Mouse (Mus musculus) fibroblast of lung, adult 2 months (primary cell): ENCODE measurements at regions not wholly inside any gene's neighbourhood (a gene's known extent, or its start where the extent isn't known, plus 50 kb on each side); places are given as distances from the start of the nearest gene placed in this dataset.
"Not testable (repeated sequence)": the region's sequence is repeated elsewhere in the genome, so short reads cannot be mapped to it uniquely, and the experiment has no call there.

ENCODE experiments used
- DNase-seq: peaks from one replicate; pipeline ENCODE4 v3.0.0-alpha.2; 2011; ENCODE audit warnings: low read depth

DNA sequence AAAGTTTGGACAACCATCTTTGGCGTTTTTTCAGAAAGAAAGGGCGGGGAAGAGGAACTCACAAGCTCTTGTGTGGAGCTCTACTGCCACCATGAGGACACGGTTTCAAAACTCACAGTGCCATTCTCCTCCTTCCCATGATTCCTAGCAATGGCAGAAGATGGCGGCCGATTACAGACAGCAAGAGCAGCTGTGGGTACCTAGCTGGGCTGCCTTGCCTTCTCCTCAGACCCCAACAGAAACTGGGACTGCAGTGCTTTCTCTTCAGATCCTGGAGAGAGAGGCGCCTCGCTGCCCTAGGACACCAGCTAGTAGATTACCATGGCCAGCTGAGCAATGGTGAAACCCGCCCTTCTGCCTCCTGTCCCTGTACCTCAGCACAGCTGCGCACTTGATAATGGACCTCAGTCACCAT, 174.2 kb upstream of the Olfr1324 start:
- DNase-seq = not testable (repeated sequence)

DNA sequence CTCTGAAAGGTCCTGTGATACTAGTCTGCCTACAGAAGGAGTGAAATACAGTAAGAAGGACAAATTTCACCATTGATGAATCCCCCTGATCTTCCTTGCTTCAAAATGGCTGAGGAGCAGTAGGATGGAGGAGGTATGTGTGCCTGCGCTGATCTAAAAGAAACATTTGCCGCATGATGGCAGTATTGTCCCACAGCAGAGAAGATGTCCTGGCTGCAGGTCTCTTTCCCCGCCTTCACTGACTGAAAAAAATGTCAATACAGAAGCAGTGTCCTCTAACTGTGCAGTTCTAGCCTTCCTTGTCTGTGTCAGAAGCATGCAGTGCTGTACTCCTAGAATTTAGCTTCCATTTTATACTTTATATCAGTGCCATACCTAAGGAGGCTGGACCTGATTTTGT, 172.0 kb upstream of the Olfr1324 start:
- DNase-seq = not testable (repeated sequence)

DNA sequence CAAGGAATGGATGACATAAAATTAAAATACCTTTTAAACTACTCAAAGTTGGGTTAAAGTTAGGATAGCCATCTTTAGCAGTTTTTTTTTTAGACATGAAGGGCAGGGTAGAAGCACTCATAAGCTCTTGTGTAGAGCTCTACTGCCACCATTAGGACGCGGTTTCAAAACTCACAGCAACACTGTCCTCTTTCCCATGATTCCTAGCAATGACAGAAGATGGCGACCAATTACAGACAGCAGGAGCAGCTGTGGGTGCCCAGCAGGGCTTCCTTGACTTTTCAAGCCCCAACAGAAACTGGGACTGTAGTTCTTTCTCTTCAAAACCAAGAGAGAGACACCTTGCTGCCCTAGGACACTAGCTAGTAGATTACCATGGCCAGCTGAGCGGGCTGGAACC, 171.5 kb upstream of the Olfr1324 start:
- no peak for DNase-seq

DNA sequence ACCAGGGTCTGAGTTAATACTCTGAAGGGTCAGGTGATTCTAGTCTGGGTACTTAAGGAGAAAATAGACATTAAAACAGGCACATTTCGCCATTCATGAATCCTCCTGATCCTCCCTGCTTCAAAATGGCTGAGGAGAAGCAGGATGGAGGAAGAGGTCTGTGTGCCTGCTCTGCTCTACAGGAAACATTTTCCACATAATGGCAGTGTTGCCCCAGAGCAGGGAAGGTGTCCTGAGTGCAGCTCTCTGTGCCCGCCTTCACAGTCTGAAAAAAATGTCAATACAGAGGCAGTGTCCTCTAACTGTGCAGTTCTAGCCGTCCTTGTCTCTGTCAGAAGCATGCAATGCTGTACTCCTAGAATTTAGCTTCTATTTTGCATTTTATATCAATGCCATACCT, 169.3 kb upstream of the Olfr1324 start:
- DNase-seq = not testable (repeated sequence)

DNA sequence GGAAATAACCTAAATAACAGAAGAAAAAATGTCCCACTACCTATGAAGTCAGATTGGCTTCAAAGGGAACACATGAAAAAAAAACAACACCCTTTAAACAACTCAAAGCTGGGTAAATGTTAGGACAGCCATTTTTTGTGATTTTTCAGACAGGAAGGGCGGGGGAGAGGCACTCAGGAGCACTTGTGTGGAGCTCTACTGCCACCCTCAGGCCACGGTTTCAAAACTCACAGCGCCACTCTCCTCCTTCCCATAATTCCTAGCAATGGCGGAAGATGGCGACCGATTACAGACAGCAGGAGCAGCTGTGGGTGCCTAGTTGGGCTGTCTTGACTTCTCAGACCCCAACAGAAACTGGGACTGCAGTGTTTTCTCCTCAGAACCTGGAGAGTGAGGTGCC, 168.8 kb upstream of the Olfr1324 start:
- no peak for DNase-seq

DNA sequence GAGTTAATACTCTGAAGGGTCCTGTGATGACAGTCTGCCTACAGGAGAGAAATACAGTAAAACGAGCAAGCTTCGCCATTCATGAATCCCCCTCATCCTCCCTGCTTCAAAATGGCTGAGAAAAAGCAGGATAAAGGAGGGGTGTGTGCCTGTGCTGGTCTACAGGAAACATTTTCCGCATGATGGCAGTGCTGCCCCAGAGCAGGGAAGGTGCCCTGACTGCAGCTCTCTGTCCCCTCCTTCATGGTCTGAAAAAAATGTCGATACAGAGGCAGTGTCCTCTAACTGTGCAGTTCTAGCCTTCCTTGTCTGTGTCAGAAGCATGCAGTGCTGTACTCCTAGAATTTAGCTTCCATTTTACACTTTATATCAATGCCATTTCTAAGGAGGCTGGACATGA, 166.7 kb upstream of the Olfr1324 start:
- not testable (repeated sequence) for DNase-seq

DNA sequence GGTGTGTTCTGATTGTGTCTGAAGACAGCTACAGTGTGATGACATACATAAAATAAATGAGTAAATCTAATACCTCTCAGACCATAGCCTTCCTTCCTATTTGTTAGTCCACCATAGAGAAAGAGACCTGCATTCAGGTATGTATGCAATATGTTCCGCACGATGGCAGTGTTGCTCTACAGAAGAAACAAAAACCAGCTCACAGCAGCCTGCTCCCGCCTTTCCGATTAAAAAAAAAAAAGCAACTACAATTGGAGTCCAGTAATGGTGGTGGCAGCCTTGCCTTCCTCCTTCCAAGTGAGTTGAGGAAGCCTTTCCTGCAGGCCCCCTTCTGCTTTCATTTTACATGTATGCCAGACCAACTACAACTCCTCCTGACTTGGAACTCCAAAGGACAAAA, 163.2 kb upstream of the Olfr1324 start:
- no peak for DNase-seq

DNA sequence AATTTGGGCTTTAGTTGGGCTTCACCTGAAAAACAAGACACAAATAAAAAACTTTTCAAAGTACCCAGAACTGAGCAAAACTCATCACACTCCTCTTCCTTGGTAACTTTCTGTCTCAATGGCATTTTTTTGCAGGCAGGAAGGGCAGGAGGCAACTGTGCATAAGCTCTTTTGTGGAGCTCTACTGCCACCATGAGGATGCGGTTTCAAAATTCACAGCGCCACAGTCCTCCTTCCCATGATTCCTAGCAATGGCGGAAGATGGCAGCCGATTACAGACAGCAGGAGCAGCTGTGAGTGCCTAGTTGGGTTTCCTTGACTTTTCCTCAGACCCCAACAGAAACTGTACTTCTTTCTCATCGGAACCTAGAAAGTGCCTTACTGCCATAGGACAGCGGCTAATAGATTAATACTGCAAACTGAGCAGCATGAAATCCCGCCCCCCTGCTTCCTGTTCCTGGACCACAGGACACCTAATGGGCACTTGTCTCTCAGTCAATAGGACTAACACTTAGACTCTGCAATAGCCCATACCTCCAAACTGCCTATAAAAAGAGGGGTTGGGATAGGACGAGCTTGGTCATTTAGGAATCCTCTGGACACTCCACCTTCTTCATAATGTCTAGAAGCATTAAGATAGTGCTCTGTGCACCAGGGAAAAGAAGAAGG, 162.5 kb upstream of the Olfr1324 start:
- no peak for DNase-seq

DNA sequence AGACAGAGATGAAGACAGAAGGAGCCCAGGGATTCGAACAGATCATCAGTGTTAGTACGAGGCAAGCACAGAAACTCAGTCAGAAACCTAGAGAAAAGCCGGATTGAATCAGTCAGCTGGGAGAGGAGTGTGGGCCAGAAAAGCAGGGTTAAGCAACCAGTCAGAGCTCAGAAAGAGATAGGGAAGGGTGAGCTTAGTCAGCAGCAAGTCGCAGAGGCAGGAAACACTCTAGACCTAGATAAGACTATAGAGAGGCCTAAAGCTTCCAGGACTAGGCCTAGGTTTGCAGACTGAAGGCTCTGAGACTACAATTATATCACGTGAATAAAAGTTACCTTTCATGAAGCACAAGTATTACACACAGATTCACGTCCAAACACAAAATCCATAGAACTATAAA, 160.6 kb upstream of the Olfr1324 start:
- DNase-seq = no peak

DNA sequence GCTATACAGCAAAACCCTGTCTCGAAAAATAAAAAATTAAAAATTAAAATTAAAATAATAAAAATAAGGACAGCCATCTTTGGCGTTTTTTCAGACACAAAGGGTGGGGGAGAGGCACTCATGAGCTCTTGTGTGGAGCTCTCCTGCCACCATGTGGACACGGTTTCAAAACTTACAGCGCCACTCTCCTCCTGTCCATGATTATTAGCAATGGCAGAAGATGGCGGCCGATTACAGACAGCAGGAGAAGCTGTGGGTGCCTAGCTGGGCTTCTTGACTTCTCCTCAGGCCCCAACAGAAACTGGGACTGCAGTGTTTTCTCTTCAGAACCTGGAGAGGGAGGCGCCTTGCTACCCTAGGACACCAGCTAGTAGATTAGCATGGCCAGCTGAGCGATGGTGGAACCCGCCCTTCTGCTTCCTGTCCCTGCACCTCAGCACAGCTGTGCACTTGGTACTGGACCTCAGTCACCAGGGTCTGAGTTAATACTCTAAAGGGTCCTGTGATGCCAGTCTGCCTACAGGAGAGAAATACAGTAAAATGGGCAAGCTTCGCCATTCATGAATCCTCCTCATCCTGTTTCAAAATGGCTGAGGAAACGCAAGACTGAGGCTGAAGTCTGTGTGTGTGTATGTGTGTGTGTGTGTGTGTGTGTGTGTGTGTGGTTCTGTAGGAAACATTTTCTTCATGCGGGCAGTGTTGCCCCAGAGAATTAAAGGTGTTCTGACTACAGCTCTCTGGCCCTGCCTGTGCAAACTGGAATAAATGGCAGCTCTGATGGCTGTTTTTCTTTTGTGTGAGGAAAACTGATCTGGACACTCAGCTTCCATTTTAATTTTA, 155.7 kb upstream of the Olfr1324 start:
- no peak for DNase-seq

DNA sequence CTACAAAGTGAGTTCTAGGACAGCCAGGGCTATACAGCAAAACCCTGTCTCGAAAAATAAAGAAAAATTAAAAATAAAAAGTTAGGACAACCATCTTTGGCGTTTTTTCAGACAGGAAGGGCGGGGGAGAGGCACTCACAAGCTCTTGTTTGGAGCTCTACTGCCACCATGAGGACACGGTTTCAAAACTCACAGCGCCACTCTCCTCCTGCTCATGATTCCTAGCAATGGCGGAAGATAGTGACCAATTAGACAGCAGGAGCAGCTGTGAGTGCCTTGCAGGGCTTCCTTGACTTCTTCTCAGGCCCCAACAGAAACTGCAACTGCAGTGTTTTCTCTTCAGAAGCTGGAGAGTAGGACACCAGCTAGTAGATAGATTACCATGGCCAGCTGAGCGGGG, 151.9 kb upstream of the Olfr1324 start:
- DNase-seq = no peak

DNA sequence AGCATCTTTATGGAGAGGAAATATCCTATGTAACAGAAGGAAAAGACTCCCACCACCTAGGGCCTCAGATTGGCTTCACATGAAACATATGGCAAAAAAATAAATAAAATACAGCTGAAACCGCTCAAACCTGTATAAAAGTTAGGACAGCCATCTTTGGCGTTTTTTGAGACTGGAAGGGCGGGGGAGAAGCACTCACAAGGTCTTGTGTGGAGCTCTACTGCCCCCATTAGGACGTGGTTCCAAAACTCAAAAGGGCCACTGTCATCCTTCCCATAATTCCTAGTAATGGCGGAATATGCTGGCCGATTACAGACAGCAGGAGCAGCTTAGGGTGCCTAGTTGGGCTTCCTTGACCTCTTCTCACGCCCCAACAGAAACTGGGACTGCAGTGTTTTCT, 148.5 kb upstream of the Olfr1324 start:
- no peak for DNase-seq

DNA sequence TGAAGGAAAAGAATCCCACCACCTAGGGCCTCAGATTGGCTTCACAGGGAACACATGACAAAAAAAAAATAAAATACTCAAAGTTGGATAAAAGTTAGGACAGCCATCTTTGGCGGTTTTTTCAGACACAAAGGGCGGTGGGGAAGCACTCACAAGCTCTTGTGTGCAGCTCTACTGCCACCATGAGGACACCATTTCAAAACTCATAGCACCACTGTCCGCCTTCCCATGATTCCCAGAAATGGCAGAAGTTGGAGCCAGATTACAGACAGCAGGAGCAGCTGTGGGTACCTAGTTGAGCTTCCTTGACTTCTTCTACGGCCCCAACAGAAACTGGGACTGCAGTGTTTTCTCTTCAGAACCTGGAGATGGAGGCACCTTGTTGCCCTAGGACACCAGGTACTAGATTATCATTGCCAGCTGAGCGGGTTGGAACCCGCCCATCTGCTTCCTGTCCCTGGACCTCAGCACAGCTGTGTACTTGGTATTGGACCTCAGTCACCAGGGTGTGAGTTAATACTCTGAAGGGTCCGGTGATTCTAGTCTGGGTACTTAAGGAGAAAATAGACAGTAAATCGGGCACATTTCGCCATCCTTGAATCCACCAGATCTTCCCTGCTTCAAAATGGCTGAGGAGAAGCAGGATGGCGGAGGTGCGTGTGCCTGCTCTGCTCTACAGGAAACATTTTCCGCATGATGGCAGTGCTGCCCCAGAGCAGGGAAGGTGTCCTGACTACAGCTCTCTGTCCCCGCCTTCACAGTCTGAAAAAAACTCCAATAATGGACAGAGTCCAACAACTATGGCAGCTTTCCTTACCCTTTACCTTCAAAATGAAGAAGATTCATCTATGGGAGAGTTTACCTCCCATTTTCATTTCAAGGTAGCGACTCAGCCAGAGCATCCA, 144.1 kb upstream of the Olfr1324 start:
- not testable (repeated sequence) for DNase-seq

DNA sequence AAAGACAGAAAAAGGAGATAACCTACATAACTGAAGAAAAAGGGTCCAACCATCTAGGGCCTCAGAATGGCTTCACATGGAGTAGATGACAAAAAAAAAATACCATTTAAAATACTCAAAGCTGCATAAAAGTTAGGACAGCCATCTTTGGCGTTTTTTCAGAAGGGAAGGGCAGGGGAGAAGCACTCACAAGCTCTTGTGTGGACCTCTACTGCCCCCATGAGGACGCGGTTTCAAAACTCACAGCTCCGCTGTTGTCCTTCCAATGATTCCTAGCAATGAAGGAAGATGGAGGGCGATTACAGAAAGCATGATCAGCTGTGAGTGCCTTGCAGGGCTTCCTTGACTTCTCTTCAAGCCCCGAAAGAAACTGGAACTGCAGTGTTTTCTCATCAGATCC, 140.8 kb upstream of the Olfr1324 start:
- no peak for DNase-seq

DNA sequence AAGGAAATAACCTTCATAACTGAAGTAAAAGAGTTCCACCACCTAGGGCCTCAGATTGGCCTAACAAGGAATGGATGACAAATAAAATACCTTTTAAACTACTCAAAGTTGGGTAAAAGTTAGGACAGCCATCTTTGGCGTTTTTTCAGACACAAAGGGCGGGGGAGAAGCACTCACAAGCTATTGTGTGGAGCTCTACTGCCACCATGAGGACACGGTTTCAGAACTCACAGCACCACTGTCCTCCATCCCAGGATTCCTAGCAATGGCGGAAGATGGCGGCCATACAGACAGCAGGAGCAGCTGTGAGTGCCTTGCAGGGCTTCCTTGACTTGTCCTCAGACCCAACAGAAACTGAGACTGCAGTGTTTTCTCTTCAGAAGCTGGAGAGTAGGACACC, 138.0 kb upstream of the Olfr1324 start:
- DNase-seq = no peak

DNA sequence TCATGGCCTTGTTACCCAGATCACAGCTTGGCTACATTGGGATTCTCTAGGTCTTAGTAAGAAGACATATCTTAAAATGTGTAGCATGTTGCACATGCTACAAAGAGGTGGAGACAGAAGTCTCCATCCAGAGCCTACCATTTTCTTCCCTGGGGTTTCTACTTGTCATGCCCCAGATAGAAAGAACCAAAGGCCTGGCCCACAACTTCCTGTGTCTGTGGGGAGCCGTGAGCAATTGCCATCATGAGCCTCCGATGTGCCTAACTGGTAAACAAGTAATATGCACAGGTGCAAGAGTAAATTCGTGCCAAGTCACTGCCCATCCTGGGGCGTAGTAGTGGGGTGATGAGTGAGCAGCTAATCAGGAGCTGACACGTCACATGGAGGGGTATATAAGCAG, 136.7 kb upstream of the Olfr1324 start:
- DNase-seq = not testable (repeated sequence)

DNA sequence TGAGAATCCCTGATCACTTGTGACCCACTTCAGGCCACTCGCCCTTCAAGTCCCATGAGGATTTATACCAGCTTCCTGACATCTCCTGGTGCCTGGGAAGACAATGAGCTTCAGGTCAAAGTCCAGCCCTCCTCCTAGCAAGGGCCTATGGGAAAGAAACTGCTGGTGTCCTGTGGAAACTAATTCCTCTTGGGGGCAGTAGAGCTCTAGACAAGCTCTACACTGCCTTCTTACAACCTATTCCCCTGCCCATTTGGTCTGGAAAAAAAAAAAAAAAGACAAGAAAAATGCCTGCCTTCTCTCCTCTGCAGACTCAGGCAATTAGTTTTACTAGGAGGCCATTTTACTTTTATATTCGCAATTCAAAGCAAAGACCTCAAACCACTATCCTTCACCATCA, 132.6 kb upstream of the Olfr1324 start:
- DNase-seq = no peak

DNA sequence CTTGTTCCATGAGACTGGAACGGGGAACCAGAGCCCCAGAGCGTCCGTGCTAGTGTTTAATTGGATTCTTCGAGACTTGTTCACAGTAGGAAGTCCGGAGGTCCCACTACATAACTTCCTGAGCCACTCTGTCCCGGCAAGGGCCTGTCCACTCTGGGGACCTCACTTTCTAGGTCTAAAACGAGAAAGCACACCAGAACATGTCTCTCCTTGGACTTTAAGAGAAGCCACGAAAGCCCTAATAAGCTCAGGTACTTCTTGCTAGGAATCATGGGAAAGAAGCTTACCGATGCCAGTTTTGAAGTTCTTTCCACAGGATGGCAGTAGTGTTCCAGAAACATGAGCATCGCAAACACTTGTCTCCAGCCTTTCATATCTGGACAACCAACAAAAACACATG, 122.0 kb upstream of the Olfr1324 start:
- no peak for DNase-seq

DNA sequence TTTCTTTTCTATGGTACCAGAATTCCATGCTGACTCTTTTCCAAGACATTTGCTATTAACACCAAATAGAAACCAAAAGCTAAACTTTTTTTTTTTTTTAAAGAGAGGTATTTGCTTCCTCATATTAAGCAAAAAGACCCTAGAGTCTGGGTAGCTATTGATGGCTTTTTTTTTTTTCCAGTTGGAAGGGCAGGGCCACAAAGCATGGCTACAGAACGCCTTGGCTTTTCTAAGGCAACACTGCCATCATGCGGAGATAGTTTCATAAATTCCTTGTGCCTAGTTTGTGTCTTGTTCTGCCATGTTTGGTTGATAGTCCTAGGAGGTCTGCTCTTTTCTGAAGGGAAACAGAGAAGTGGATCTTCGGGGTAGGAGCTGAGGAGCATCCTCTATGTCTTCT, 121.4 kb upstream of the Olfr1324 start:
- DNase-seq = no peak

DNA sequence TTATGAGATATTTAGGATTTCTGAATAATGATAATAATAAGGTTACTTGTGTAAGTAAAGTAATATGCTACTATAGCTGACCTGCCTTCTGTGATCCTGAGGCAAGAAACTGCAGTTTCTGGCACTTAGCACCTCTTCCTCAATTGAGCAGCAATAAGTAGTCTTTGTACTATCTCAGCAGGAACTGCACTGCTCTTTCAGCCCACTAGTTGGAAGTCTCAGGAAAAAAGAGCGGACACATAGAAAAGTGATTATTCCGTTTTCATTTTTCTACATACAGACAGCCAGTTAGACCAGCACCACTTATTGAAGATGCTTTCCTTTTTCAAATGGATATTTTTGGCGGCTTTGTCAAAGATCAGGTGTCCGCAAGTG, 109.5 kb upstream of the Olfr1324 start:
- DNase-seq = not testable (repeated sequence)

DNA sequence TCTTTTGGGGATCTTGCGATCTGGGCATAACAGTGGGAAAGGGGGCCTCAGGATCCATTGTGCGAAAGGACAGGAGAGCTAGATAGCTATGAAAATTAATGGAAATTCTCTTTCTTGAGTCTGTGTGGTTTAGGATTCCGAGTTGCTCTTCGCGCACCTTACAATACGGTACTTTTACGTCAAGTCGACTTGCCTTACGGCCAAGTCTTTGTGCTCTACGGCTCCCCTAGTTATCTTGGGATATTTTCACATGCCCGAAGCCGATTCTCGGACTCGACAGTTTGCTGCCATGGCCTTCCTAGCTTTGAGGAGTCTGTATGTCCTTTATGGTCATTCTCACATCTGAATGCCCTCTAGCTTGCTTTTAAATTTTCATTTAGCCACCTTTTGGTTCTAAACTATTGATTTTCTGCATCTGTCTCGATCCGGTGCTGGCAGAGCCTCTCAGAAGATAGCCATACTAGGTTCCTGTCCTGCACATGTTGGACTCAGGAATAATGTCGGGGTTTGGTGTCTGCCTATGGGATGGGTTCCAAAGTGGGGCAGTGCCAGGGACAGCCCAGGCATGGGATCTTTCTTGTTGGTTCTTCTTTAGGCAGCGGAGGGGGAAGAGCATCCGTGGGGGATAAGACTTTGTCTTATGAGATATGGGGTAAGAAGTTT, 109.0 kb upstream of the Olfr1324 start:
- DNase-seq = peak; percentile 64

DNA sequence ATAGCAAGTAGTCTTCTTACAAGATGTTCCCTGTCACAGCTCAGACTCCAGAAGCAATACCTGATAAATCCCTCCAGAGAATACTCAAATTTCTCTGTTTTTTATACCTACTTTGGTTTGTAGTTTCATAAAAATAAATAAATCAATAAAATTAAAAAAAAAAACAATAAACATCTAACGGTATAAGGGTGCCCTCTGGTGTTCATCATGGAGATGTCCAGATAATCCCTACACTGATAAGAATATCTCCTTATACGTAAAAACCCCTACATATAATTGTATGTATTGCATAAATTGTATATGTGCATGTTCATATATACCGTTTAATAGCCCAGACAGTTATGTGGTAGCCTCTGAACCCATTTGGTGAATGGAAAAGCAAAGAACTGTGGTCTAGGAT, 75.7 kb upstream of the Olfr1324 start:
- no peak for DNase-seq
